Mouse (Mus musculus) right cerebral cortex, postnatal 36 days (tissue): ENCODE data around the gene 2410004B18Rik.
"Not testable (repeated sequence)": the region's sequence is repeated elsewhere in the genome, so short reads cannot be mapped to it uniquely, and the experiment has no call there.

Experiments used
- DNase-seq, 2 experiments: peaks; one replicate each; pipeline ENCODE4 v3.0.0; 2022; ENCODE audit warnings: low spot score in 2 of 2, mixed read lengths in 1 of 2

The 2410004B18Rik gene

DNA sequence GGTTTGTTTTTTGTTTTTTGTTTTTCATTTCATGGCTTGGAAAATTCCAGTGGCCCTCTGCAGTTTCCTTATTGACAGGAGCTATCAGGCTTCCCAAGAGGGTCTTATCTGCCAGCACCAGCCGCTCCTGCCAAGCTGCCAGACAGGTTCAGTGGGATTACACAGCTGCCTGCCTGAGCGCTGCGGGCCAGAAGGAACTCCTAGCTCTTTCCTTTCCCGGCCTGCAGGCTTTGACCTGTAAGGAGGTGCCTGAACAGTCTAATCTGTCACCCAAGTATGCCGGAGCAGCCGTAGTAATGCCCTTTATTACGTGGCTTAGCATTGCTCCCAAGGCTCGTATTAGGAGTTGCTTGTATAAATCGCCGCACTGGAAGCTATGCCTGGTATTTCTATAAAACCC is 26.7 kb downstream of the 2410004B18Rik start:
- no peak for DNase-seq

DNA sequence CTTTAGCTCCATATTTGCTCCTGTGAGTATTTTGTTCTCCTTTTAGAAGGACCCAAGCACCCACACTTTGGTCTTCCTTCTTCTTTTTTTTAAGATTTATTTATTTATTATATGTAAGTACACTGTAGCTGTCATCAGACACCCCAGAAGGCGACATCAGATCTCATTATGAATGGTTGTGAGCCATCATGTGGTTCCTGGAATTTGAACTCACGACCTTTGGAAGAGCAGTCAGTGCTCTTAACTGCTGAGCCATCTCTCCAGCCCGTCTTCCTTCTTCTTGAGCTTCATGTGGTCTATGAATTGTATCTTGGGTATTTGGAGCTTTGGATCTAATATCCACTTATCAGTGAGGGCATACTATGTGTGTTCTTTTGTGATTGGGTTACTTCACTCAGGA is 27.8 kb downstream of the 2410004B18Rik start:
- DNase-seq = not testable (repeated sequence)

DNA sequence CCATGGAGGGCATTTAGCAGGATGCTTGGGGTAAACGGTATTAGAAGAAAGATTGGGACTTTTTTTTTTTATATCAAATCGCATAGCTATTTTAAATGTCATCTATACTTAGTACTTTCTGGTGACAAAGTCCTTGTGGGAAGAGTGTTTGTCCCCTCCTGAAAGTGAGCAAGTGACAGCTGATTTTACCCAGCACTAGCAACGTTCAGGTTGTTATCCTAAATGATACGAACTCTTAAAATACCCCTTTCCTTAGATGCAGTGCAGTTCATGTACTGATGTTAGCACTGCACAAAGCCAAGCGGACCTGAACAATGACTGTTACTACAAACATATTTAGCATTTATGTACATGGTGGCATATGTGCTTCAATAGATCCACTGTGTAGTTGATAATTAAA is 29.0 kb downstream of the 2410004B18Rik start:
- DNase-seq = no peak

DNA sequence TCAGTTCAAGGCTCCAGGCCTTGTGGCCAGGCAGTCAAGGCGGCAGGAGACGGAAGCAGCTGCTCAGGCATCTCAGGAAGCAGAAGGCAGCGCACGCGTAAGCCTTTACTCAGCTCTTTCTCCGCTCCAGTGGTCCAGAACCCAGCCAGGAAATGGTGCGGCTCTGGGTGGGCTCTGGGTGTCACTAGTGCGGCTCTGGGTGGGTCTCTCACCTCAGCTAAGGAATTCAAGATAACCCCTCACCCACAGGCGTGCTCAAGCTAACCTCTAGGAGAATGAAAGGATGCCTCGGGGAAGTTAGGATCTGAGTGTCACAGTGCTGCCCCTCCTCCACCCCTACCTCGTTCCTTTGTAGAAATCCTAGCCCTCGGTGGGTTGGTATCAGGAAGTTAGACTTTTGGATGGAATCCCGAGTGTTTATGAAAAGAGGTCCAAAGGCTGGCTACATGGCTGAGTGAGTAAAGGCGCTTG is 31.3 kb downstream of the 2410004B18Rik start:
- no peak for DNase-seq

DNA sequence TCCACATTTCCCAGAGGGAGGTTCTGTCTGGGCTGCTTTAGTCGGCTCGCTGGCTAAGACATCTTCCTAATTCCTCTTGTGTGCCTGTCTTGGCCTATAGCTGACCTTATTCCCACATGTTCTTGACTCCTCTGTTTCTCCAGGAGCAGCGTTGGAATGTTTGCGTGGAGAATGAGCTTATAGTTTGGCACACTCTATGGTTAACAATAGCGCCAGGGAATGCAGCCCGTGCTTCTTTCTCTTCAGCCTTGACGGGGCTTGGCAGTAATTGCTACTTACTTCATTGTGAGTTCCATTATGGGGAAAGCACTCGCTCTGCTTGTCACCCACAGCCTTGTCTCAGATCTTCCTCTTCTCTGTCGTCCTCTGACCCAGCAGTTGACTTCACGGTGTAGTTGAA is 33.7 kb downstream of the 2410004B18Rik start:
- DNase-seq = no peak

DNA sequence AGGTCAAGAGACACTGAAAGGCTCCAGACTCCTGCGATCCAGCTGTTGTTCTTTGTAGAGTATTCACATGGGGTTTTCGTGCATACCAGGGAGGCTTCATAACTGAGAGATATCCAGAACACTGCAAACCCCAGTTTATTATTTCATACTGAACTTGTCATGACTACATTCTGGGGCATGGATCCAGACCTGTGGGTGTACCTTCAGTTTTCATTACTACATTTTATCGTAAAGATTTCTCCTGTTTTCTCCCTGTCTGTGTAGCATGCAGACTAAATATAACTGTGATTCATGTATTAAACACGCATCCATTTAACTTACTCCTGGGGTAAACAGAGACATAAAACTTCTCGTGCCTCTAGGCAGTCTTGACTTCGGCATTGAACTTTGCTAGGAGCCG is 37.2 kb downstream of the 2410004B18Rik start:
- no peak for DNase-seq

DNA sequence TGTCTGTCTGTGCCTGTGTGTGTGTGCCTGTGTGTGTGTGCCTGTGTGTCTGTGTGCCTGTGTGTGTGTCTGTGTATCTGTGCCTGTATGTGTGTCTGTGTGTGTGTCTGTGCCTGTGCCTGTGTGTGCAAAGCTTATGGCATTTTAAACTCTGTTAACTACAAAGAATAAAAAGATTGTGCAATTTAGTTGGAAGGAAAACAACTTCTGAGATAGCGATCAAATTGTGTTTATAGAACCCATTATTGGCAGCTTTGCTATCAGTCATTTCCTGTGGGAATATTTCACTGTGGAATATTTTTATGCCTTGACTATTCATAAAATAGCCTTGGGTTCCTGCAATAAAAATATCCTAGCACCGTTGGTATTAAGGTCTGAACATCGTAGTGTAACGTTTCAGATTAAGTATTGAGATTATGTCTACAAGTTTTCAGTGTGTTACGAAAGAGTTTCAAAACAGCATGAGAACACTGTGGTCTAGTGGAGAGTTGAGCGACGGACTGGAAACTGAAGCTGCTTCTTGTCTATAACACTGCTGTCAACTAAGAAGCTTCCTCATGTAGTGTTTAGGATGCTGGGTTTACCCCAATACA is 47.6 kb downstream of the 2410004B18Rik start:
- DNase-seq = no peak

DNA sequence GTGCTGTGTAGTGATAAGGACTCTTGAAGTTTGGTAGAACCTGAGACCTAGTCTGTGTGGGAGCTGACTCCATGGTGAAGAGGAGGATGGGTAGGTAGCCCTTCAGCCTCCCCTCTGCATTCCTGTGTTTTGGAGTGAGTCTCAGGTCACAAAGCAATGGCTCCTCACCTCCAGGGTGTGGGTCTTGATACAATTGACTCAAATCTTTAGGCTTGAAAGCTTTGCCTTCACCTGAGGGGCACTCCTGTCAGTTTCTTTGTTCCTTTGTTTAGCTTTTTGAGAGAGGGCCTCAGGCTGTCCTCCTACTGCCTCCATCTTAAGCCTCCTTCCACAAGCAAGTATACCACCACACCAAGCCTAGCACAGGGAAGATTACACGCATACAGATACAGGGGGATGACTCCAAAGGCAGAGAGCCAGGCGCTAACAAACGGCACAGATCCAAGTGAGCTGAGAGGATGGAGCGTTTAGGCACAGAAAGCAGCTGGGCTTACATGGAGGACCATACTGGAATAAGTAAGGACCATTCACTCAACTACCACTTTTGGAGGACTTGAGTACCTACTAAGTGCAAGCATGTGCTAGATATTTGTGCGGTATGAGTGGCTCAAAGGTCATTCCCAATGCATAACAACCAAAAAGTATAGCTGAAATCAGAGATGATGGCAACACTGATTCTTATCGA is 48.6 kb downstream of the 2410004B18Rik start:
- no peak for DNase-seq

DNA sequence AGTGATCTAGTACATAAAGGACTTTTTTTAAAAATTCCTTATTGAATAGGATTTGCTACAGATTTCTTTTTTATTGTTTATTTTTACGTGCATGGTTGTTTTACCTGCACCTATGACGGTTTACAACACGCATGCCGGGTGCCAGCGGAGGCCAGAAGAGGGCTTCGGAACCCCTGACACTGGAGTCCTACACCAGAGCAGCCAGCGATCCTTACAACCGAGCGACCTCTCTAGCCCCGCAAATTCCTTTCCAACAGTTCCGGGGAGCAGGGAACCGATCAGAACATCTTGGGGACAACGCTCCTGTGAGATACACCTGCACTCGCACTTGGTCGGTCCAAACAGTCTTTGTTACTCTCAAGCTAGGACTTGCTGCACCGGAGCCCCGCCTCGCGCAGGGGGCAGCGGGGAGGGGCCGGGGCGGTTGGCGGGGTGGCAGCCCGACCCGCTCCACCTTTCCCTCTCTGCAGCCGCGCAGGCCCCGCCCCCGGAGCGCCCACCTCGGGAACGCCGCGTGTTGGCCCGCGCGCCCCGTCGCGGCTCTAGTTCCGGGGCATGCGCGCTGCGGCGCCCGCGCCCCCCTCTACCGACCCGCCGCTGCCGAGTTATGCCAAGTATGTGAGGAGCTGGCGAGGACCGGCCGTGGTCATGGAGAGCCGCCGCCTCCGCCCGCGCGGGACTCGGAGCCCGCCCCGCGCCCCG is 49.6 kb downstream of the 2410004B18Rik start, which contains the start of gene Syde2:
Gene Syde2, plus strand, starts transcription at position 603 of the 702 bp plus-strand sequence.
- DNase-seq = peak; percentile 25 to 40

DNA sequence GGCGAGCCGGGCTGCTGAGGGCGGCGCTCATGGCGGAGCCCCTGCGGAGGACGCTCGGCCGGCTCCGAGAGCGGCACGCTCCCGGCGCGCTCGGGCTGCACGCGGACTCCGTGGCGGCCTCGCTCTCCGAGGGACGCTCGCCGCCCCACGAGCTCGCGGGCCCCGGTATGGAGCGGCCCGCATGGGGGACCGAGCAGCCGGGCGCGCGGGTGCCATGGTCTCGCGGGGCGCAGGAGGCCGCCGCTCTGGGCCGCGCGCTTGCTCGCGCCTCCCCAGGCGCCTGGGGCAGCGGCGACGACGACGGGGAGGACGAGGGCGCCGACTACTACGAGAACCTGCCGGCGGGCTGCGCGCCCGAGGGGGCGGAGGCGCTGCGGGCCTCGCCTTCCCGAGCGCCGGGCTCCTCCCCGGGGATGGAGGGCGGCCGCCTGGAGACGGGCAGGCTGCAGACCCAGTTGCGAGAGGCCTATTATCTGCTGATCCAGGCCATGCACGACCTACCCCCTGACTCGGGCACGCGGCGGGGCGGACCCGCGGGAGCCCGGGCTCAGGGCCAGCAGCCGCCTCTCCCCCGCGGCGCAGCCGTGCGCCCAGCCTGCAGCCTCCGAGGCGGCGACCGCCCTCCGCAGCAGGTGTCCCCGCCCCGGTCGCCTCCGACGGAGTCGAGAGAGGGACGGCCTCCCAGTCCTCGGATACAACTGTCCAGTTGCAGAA is 50.3 kb downstream of the 2410004B18Rik start:
- peak; percentile 32 to 41 for DNase-seq

DNA sequence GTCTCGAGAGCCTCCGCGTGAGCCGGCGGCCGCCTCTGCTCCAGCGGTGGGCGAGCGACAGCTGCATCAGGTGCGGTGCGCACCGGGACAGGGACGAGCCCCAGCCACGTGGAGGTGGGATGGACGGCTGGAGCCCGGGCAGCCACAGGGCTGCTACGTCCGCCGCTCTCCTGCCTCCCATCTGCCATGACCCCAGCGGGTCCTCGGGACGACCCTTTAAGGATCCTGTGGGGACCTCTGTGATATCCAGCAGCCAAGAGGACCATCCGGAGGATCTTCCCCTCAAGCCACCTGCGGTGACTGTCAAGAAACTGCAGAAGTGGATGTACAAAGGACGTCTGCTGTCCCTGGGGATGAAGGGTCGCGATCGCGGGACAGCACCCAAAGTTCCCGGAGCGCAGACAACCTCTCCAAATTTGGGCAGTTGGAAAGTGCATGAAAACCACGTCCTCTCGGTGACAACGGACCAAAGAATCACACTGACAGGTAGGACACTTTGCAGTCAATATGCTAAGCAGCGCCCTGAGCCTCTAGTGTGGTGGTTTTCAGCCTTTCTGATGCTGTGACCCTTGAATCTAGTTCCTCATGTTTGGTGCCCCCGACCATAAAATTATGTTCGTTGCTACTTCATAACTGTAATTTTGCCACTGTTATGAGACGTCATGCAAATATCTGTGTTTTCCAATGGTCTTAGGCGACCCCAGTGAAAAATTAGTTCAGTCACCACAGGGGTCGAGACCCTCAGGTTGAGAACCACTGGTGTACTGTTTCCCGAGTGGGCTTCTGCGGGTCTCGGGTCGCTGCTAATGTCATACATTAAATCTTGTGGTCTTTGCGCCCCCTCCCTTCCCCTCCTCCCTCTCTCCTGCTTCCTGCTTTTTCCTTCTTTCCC is 51.1 kb downstream of the 2410004B18Rik start:
- DNase-seq = no peak

DNA sequence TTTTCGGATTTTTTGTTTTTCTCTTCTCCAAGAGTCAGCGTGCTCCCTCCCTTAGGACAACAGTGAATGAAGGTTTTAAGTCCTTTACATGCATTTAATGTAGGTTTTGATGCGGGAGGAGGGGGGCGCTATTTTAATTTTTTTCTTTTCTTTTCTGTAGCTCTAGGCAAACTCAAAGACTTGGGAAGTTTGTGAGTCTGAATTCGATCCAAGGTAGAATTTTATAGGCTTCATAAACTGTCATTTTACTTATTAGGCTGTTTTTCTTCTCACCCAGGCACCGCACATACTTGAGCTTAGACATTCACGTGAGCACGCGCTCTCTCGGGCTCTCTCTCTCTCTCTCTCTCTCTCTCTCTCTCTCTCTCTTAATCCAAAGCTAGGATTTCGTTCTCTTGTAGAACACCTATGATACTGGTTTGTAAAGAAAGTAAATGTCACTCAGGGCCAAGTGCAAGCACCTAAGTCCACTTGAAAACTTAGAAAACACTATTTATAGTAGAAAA is 51.8 kb downstream of the 2410004B18Rik start:
- DNase-seq = no peak

DNA sequence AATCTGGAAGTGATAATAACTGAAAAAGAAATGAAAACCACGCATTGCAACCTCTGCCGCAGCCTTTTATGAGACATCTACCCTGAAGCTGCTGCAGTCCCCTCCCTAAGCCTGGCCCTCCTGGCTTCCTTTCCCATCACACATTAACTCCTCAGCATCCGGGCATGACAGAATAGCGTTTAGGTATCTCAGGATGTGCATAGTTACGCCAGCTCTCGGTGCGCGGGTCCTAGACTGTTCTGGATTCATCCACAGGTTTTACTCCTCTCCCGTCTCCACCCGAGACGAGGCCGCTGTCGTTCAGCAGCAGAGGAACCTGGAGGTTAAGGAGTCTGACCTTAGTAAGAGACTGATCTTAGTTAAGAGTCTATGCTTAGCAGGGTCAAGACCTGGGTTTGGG is 53.3 kb downstream of the 2410004B18Rik start:
- no peak for DNase-seq

DNA sequence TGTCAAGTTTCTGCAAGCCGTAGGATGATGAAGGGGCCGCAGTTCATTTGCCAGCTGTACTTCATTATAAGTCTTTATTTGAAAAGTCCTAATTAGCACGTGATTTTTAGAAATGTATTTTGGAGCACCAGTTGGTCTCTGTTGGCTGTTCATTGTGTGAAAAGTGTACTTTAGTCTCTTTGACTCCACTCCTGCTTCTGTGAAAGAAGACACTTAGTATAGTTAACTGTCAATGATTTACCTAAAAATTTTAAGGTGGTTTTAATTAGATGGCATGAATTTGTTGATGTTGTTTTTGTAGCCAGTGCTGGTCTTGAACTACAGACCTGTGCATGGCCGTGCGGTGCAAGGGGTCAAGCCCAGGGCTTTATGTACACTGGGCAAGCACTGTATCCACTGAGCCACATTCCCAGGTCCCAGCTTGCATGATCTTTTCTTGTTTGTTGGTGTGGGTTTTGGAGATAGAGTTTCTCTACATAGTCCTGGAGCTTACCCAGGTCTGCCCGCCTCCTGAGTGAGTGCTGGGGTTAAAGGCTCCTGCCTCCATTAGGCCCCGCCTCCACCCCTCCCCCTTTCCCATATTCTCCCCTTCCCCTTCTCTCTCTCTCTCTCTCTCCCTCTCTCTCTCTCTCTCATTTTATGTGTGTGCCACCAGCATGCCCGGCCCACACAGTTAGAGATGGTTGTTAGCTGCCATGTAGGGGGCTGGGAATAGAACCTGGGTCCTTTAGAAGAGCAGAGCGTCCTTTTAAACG is 54.3 kb downstream of the 2410004B18Rik start:
- DNase-seq = no peak

DNA sequence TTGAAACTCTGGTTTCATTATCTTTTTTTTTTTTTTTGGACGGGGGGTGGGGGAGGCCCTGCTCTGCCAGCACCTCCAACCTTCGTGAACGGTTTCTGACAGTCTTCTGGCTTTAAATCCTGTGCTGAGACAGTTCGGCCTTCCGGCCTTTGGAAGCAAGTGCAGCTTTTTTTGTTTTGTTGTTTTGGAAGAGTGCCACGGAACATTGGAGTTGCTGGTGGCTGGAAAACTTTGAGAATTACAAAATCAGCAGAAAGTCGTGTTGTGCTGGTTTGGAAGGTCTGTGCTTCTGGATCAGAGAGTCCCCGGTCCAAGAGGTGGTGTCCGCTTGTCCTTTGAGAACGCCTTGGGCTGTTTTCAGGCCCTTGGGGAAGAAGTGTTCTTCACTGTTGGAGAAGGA is 55.0 kb downstream of the 2410004B18Rik start:
- DNase-seq = no peak

DNA sequence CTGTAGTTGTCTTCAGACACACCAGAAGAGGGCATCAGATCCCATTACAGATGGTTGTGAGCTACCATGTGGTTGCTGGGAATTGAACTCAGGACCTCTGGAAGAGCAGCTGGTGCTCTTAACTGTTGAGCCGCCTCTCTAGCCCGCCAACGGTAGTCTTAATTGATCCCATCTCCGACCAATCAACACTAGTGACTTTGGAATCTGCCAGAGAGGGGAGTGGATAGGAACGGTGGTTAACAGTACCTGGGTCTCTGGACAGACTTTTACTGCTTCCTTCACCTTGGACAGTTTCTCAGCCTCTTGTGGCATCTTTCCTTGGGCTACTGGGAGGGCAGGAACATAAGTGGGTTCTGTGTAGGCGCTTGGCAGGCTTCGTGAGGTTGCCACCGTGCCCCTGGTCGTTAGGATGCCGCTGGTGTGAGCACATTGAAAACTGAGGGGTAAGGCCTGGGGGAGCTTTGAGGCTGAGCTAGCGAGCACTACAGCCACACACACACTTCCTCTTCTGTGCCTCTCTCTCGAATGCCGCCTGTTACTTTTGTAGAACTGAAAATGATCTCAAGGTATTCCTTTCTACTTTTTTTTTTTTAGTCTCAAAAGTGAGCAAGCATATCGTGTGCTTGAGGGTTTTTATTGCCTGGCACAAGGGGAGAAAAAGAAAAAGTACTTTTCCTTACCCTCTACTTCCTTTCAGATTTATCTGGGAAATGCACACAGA is 55.8 kb downstream of the 2410004B18Rik start:
- DNase-seq = no peak
